Mouse (Mus musculus): ENCODE data around the gene Tns1. TPM values are rescaled to one million over a fixed set of nuclear protein-coding genes. Genes with fewer than 3 reads are reported as not detected.
A peak's percentile ranks its signal among the peaks of the same experiment; 100 is the strongest.

Gene Tns1
- polyA plus RNA-seq, 1 experiment from 2014 or later, result 84.7 TPM

GRCm38 (mm10) chr1:74000810-74001448 is 123.3 kb downstream of the Tns1 start:
- Histone ChIP-seq H3K27ac (peak overlapping the region; percentile 49), H3K4me3 (ENCODE audit: inconsistent target) (peak overlapping the region; percentile 29; the same call in 1 of the 2 replicates), H3K36me3 (ENCODE audit: inconsistent target) (no peaks in the 10 kb centered on the region), H3K79me2 (ENCODE audit: inconsistent target) (peaks cover 29% of the 10 kb centered on the region)
- 89% methylated on average over 2 of the region's 2 CpGs for WGBS (ENCODE audit: missing documents)

- no peaks in the 10 kb centered on the region for H3K36me3 ChIP-seq (ENCODE audit: inconsistent target)
- 53% methylated on average over 5 of the region's 5 CpGs for WGBS (ENCODE audit: missing documents)
- peak overlapping the region; percentile 22 for H3K4me3 ChIP-seq (ENCODE audit: inconsistent target)
- H3K27ac ChIP-seq, result peak overlapping the region; percentile 99
- H3K79me2 ChIP-seq (ENCODE audit: inconsistent target), result peaks cover 29% of the 10 kb centered on the region
These were observed 124.0 kb downstream of the Tns1 start for GRCm38 (mm10) chr1:74000191-74000651.

GRCm38 (mm10) chr1:73999533-73999932 is 124.7 kb downstream of the Tns1 start:
- Histone ChIP-seq H3K79me2 (ENCODE audit: inconsistent target) (peaks cover 29% of the 10 kb centered on the region), H3K36me3 (ENCODE audit: inconsistent target) (no peaks in the 10 kb centered on the region), H3K27ac (peak overlapping the region; percentile 99), H3K4me3 (ENCODE audit: inconsistent target) (peak overlapping the region; percentile 22)
- WGBS (ENCODE audit: missing documents), result 92% methylated on average over 5 of the region's 5 CpGs

GRCm38 (mm10) chr1:73998925-73999375 is 125.3 kb downstream of the Tns1 start:
- H3K79me2 ChIP-seq (ENCODE audit: inconsistent target), result peaks cover 29% of the 10 kb centered on the region
- WGBS (ENCODE audit: missing documents), result 17% methylated on average over 5 of the region's 5 CpGs
- peak overlapping the region; percentile 99 for H3K27ac ChIP-seq
- peaks cover 4% of the 10 kb centered on the region; the same call in 1 of the 2 replicates for H3K36me3 ChIP-seq (ENCODE audit: inconsistent target)
- peak overlapping the region; percentile 22; the same call in 1 of the 2 replicates for H3K4me3 ChIP-seq (ENCODE audit: inconsistent target)

GRCm38 (mm10) chr1:73998131-73998865 is 126.0 kb downstream of the Tns1 start:
- Histone ChIP-seq H3K27ac (peak overlapping the region; percentile 99), H3K79me2 (ENCODE audit: inconsistent target) (peaks cover 29% of the 10 kb centered on the region), H3K4me3 (ENCODE audit: inconsistent target) (peak overlapping the region; percentile 22), H3K36me3 (ENCODE audit: inconsistent target) (peaks cover 11% of the 10 kb centered on the region; the same call in 1 of the 2 replicates)
- 21% methylated on average over 8 of the region's 9 CpGs for WGBS (ENCODE audit: missing documents)

- Histone ChIP-seq H3K27ac (peak overlapping the region; percentile 99), H3K79me2 (ENCODE audit: inconsistent target) (peaks cover 29% of the 10 kb centered on the region), H3K4me3 (ENCODE audit: inconsistent target) (peak overlapping the region; percentile 22), H3K36me3 (ENCODE audit: inconsistent target) (peaks cover 19% of the 10 kb centered on the region; the same call in 1 of the 2 replicates)
- 76% methylated on average over 6 of the region's 6 CpGs for WGBS (ENCODE audit: missing documents)
These were observed 126.9 kb downstream of the Tns1 start for GRCm38 (mm10) chr1:73997341-73997740.

GRCm38 (mm10) chr1:73996650-73997049 is 127.6 kb downstream of the Tns1 start:
- 95% methylated on average over 2 of the region's 3 CpGs for WGBS (ENCODE audit: missing documents)
- peaks cover 29% of the 10 kb centered on the region for H3K79me2 ChIP-seq (ENCODE audit: inconsistent target)
- H3K36me3 ChIP-seq (ENCODE audit: inconsistent target), result peaks cover 26% of the 10 kb centered on the region

GRCm38 (mm10) chr1:73996209-73996608 is 128.0 kb downstream of the Tns1 start:
- H3K36me3 ChIP-seq (ENCODE audit: inconsistent target), result peaks cover 31% of the 10 kb centered on the region
- H3K4me3 ChIP-seq (ENCODE audit: inconsistent target), result no peak overlapping the region
- peaks cover 29% of the 10 kb centered on the region for H3K79me2 ChIP-seq (ENCODE audit: inconsistent target)
- no peak overlapping the region for H3K27ac ChIP-seq
- 49% methylated on average over 2 of the region's 2 CpGs for WGBS (ENCODE audit: missing documents)

More at GRCm38 (mm10) chr1:73996650-73997049, 127.6 kb downstream of the Tns1 start:
- H3K27ac ChIP-seq, result peak overlapping the region; percentile 99
- no peak overlapping the region for H3K4me3 ChIP-seq (ENCODE audit: inconsistent target)

GRCm38 (mm10) chr1:73995063-73995810 is 129.0 kb downstream of the Tns1 start:
- 95% methylated on average over 13 of the region's 13 CpGs for WGBS (ENCODE audit: missing documents)
- H3K4me3 ChIP-seq (ENCODE audit: inconsistent target), result no peak overlapping the region
- H3K79me2 ChIP-seq (ENCODE audit: inconsistent target), result peaks cover 26% of the 10 kb centered on the region
- no peak overlapping the region for H3K27ac ChIP-seq
- H3K36me3 ChIP-seq (ENCODE audit: inconsistent target), result peaks cover 40% of the 10 kb centered on the region

- WGBS (ENCODE audit: missing documents), result 94% methylated on average over 7 of the region's 7 CpGs
These were observed 130.3 kb downstream of the Tns1 start for GRCm38 (mm10) chr1:73993901-73994426.

GRCm38 (mm10) chr1:73993279-73993678 is 131.0 kb downstream of the Tns1 start:
- Histone ChIP-seq H3K4me3 (ENCODE audit: inconsistent target) (no peak overlapping the region), H3K36me3 (ENCODE audit: inconsistent target) (peaks cover 58% of the 10 kb centered on the region), H3K27ac (no peak overlapping the region), H3K79me2 (ENCODE audit: inconsistent target) (peaks cover 16% of the 10 kb centered on the region)
- WGBS (ENCODE audit: missing documents), result 96% methylated on average over 7 of the region's 7 CpGs

More at GRCm38 (mm10) chr1:73993901-73994426, 130.3 kb downstream of the Tns1 start:
- H3K27ac ChIP-seq, result no peak overlapping the region
- no peak overlapping the region for H3K4me3 ChIP-seq (ENCODE audit: inconsistent target)
- peaks cover 16% of the 10 kb centered on the region for H3K79me2 ChIP-seq (ENCODE audit: inconsistent target)
- H3K36me3 ChIP-seq (ENCODE audit: inconsistent target), result peaks cover 52% of the 10 kb centered on the region

- peaks cover 11% of the 10 kb centered on the region for H3K79me2 ChIP-seq (ENCODE audit: inconsistent target)
- H3K27ac ChIP-seq, result no peak overlapping the region
- no peak overlapping the region for H3K4me3 ChIP-seq (ENCODE audit: inconsistent target)
- 98% methylated on average over 5 of the region's 5 CpGs for WGBS (ENCODE audit: missing documents)
- peaks cover 62% of the 10 kb centered on the region for H3K36me3 ChIP-seq (ENCODE audit: inconsistent target)
These were observed 131.9 kb downstream of the Tns1 start for GRCm38 (mm10) chr1:73992201-73992938.

GRCm38 (mm10) chr1:73991226-73991625 is 133.0 kb downstream of the Tns1 start:
- WGBS (ENCODE audit: missing documents), result 94% methylated on average over 7 of the region's 7 CpGs
- Histone ChIP-seq H3K4me3 (ENCODE audit: inconsistent target) (no peak overlapping the region), H3K79me2 (ENCODE audit: inconsistent target) (no peaks in the 10 kb centered on the region; the same call in 1 of the 2 replicates), H3K36me3 (ENCODE audit: inconsistent target) (peaks cover 63% of the 10 kb centered on the region), H3K27ac (no peak overlapping the region)

Data from macrophage (primary cell).